Mouse (Mus musculus) cerebellum, postnatal 14 days (tissue): ENCODE measurements around the gene Nufip1.
A peak's percentile ranks its signal among the peaks of the same experiment; 100 is the strongest.

ENCODE experiments used
- DNase-seq, 2 experiments: peaks; one replicate each; pipeline ENCODE4 v3.0.0; 2021; ENCODE audit warnings: mixed read lengths in 2 of 2

Nufip1 gene

DNA sequence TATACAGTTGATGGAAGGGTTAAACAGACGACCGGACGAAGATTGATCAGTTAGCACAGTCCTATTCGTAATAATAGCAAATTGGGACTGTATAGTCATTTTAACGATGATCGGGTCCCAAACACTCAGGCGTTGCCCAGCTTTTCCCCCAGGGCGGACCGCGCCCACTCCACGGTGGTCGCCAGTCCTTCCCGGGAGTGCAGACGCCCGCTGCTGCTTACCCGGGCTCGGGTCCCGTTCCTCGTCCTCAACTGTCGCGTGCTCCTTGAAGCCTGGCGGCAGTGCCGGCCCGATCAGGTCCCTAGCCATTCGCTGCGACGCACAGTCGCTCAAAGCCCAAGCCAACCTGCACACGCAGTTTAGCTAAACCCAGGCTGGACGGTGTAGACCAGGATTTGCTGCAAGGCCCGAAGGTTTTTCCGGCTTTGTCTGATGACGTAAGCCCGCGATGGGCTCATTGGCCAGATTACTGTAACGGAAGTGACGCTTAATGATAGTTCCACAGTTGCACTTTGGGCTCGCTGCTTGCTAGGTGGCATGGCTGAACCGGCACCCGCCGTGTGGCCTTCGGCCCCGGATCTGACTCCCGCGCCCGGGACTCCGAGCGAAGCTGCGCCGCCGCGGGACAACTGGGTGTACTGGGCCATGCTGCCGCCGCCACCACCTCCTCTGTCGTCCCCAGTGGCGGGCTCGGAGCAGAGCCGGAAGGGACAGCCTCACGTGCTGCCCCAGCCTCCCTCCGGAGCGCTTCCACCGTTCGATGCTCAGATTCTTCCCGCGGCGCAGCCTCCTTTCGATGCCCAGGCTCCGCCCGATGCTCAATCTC, at the start of gene Nufip1, which contains the start of gene Gpalpp1:
TSS of gene Nufip1 (plus strand) at position 496 of the 826 bp plus-strand sequence.
TSS of gene Gpalpp1 (minus strand) at position 365 of the 826 bp plus-strand sequence.
- DNase-seq: peak; percentile 88 to 91

DNA sequence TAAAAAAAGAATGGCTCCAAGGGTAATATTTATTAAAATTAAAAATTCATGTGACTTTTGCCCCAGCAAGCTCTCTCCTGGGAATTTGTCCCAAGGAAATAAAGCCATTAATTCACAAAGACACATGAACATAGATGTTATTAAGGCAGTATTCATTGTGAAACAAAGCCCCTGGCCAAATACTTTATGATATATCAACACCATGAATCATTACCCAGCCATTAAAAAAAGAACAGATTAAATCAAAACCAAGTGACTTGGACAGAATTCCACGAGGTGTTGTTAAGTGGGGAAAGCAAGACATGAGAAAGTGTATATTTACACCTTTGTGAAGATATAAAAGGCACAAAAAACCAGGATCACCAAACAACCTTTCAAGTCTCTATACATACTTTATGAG, 43.5 kb upstream of the Nufip1 start:
- DNase-seq: no peak

DNA sequence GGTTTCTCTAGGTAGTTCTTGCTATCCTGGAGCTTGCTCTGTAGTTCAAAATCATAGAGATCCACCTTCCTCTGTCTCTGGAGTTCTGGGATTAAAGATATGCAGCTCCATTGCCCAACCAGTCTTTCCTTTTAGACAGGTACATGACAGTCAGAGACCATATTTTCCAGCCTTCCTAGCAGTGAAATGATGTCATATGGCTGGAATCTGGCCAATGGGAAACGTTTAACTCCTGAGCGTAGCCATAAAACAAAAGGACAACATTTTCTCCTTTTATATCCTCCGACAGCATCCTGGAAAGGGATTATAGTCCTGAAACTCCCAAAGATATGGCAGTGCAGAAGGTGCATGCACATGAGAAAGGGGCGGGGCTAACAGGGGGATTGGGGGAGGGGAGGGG, 42.4 kb upstream of the Nufip1 start:
- no peak for DNase-seq

DNA sequence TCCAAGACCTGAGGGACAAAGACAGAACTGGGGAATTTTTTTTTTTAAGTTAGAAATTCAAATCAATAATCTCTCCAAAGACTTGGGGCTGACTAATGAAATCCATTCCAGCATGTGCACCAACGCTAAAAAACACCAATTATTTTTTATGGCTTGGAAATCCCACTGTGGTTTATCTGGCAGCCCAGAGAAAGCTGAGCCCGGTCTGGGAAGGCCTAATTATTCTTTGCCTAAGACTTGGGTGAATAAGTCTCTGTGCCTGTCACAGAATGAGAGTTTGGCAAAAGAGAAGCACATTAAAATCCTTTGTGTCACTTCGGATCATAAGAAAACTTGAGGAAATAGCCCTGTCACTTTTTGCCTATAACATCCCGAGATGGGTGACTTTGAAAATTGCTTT, 41.4 kb upstream of the Nufip1 start:
- DNase-seq: no peak

DNA sequence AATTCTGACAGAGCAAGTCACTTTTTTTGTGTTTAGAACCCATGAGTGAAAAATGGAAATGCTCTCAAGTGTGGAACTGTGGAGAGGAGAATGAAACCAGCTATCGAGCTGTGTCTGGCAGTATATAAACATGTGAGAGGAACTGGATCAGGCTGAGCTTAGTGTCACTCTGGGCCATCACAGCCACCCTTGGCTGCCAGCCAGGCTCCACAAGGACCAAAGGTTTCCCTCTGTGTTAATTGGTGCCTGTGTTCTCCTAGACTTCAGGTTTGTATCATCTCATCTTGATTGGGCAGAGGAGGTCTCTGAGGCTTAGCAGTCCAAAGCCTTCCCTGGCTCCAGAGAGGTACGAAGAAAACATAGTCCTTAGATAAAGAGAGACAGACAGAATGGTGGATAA, 38.1 kb upstream of the Nufip1 start:
- peak in 1 of 2 experiments; percentile 7 for DNase-seq

GRCm38 (mm10) chr14:76074206-76074605, 36.5 kb upstream of the Nufip1 start:
- no peak for DNase-seq

- DNase-seq: no peak
Observed at GRCm38 (mm10) chr14:76075721-76076120, 35.0 kb upstream of the Nufip1 start.

- no peak for DNase-seq
Observed at GRCm38 (mm10) chr14:76076602-76077001, 34.1 kb upstream of the Nufip1 start.

DNA sequence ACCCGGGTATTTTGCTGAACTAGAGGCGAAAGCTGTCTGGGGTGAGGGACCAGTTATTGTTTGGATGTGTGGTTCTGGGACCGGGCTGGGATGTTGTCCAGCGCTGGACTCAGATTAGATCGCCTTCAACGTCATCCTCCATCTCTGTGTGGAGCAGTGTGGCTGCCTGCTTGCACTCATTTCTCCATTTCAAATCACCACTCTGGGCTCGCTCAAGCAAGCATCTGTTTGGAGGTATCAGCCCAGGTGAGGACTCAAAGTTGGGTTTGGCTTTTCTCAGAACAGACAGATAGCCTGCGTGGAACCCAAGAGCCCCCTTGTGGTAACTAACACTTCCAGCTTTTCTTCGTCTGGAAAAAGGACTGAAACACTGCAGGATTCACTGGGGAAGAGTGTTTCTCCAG, 33.6 kb upstream of the Nufip1 start:
- DNase-seq: peak; percentile 75 to 77

DNA sequence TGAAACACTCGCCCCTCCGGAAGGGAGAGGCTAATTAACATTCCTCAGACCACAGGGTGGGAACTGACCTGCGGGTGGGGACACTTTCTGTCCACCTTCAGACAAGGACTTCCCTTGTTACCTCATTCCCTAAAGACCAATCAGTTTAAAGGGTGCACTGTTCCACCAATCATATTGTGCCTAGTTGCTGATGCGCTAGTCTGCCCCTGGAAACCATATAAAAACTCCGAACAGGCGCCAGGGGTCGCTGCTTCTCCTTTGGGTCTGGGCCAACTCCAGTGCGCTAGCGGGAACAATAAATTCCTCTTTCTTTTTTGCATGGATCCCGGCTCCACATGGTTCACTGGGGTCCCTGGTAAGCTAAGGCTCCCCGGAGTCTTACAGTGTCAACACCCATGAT, 29.2 kb upstream of the Nufip1 start:
- peak; percentile 3 to 30 for DNase-seq

DNA sequence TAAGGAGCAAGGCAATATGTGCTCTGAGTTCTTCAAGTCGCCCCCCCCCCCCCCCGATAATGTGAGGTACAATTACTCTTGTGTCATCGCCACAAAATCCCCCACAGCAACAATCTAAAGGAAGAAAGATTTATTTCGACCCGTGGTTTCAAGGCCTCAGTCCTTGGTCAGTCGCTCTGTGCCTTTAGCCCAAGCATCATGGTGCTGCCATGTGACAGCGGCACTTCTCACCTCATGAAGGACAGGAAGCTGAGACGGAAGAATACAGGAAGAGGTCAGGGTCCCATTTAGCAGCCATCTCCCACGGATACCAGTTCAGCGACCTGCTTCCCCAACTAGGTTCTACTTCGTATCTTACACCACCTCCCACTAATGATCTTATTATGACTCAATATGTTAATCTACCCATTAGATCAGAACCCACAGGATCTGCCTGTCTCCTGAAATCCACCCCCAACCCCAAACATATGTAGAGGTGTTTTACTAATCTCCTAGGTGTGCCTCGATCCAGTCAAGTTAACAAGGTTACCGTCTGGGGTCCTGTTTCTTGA, 28.5 kb upstream of the Nufip1 start:
- no peak for DNase-seq

DNA sequence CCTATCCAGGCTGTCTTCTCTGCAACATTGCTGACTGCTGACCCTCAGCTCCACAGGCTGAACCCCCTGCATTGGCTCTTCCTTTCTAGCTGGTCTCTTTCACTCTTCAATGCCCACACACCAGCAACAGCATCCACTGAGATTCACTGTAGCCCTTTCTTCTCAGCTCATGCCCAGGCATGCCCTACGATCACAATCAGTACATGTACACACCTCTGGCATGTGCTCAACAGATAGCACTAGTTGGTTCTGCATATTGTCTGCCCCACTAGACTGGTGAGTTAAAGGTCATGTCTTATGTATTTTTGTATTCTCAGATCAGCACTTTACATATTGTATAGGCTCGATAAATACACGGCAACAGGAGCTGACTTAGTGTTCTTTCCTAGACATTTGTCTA, 26.5 kb upstream of the Nufip1 start:
- no peak for DNase-seq

DNA sequence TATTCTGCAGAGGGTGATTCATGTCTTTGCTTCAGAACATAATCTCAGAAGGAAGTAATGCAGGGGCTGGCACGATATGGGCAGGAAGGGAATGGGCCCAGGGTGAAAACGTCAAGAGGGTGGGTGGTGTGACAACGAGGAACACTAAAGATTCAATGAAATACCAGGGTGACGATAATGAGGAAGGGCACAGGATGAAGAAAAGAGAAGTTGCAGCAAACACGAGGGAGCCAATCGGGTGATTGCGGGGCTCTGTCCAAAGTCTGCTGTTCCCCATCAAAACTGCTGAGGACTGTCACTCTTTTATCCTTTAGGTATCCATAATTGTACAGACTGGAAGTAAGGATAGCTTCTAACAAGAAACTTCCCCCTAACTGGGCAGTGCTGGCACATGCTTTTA, 13.4 kb upstream of the Nufip1 start:
- no peak for DNase-seq

GRCm38 (mm10) chr14:76097815-76098214, 12.9 kb upstream of the Nufip1 start:
- DNase-seq: no peak

DNA sequence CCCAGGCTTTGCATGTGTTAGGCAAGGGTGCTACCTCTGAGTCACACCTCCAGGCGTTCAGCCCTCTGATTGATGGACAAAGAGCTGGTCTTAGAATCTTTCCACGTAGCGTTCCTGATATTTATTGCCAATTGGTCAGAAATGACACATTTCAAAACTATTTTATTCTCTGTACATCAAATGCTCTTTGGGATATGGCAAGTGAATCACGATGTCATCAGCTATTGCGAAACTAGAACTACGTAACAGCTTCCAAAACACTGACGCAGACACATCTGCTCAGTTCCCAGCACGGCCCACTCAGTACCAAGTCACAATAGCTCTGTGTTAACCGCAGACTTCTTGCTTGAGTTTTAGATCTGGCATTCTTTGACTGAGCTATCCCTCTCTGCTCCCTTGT, 11.1 kb upstream of the Nufip1 start:
- no peak for DNase-seq

- DNase-seq: no peak
Observed at GRCm38 (mm10) chr14:76115744-76116143, 5.1 kb downstream of the Nufip1 start.

DNA sequence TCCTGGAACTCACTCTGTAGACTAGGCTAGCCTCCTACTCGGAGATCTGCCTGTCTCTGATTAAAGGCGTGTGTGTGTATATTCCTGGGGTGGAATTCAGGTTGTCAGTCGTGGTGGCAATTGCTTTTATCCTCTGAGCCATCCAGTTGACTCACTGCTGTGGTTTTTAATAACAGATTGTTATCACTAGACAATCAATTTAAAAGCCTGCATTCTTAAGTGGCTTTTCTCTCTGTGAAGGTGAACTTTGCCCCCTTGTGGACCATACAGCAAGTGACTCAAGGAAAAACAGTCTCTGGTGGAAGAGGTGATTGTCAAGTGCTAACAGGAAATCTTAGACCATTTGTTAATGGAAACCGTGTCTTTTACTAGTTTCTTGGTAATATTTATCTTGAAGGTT, 8.3 kb downstream of the Nufip1 start:
- no peak for DNase-seq

DNA sequence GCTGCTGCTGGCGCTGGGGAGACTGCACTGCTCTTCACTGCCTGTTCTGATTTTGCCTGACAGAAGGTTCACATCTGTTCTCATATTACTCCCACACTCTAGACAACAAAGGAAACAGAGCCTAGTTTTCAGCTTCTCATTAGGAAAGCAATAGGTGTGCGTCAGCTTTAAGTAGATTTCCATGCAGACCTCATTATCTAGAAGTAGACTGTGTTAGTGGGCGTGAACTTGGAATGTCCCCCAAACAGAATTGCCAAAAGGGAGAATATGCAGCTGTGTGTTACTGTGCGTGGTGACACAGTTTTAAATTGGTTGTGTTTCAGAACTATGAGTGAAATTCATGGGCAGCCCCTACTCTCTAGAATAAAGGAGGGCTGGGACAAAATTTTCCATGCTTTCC, 9.8 kb downstream of the Nufip1 start:
- DNase-seq: no peak

- peak; percentile 63 to 64 for DNase-seq
Observed at GRCm38 (mm10) chr14:76121901-76122662, 11.4 kb downstream of the Nufip1 start.

DNA sequence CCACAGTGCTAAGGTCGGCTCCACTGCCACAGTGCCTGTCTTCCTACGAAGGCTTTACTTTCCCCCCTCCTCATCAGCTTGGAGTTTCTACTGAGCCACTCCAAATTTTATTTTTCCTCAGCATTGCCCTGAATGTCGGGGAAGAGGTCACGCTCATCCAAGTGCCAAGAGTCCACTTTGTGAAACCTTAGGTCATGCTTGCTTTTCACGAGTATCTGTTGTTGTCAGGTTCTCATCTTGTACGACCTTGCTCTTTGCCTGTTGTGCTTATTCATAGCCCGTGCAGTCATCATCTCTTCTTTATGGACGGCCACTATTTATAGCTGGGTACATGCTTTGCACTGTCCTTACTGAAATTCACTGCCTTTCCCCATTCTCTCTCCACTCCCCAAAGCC, 12.0 kb downstream of the Nufip1 start:
- no peak for DNase-seq

GRCm38 (mm10) chr14:76127311-76127710, 16.6 kb downstream of the Nufip1 start:
- DNase-seq: no peak

DNA sequence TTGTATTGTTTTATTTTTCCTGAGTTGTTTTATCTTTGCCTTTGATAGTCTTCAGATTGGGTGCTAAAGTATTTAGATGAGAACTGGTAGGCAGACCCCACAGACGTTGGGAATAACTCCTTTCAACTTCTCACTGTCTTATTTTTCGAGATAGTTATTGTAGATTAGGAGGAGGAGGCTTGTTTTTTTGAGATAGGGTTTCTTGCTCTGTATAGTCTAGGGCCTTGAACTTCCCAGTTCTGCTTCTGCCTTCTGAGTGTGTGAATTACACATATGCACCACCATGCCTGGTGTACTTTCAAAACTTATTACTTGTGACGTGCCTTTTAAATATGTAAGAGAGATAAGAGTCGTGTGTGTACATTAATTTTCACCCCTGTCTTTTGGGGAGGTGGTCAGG, 17.5 kb downstream of the Nufip1 start:
- DNase-seq: no peak

DNA sequence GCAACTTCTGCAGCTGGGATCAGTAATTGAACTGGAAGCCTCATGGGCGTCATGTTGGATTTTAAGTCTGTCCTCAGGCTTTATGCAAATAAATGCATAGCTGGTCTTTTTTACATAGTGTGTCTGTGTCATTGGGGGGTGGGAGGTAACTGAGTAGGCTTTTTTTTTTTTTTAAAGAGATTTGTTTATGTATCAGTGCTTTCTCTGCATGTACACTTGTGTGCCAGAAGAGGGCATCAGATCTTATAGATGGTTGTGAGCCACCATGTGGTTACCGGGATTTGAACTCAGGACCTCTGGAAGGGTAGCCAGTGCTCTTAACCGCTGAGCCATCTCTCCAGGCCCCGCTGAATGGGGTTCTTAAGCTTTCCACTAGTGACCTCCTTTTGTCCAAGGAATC, 24.3 kb downstream of the Nufip1 start:
- DNase-seq: no peak

DNA sequence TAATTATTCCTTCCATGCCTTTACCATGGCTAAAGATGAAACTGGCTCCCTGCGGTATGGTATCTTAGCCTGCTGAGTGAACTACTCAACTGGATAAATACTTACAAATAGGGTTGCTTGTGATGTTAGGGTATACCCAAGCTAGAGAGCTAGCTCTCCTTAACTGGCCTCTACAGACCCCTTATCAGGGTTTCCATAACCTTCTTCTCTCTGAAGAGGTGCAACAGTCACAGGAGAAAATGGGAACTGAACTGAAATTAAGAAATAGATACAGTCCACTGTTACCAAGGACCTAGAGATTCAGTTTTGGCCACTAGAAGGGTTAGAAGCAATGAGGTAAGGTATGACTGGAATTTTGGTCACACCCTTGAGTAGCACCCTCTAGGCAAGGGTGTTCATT, 34.6 kb downstream of the Nufip1 start:
- DNase-seq: no peak
